Mouse (Mus musculus) heart, embryonic 12.5 days (tissue): Measurements from ENCODE around the gene Zfp27. TPM values are rescaled to one million over a fixed set of nuclear protein-coding genes. Genes with fewer than 3 reads are reported as not detected.

Experiments used
- ATAC-seq: fragments of 200-750 bp; cut with Nextera tagmentation; 2 replicates; pipeline ENCODE4 v1.8.0; 2017; ENCODE audit warnings: moderate TSS enrichment, moderate library complexity; ENCODE audit not compliant: insufficient number of reproducible peaks, low FRiP score
- H3K27ac ChIP-seq: fragments of 300-500 bp; sonication (generic); 2 replicates; pipeline ENCODE4 v1.5.1; 2016; ENCODE audit warnings: mild to moderate bottlenecking, moderate library complexity; ENCODE audit not compliant: poor library complexity, severe bottlenecking
- H3K27me3 ChIP-seq: fragments of 300-500 bp; sonication (generic); replicated peaks from 2 replicates; pipeline ENCODE4 v1.6.1; 2016; ENCODE audit warnings: mild to moderate bottlenecking, moderate library complexity
- H3K36me3 ChIP-seq: fragments of 300-500 bp; sonication (generic); 2 replicates; pipeline ENCODE4 v1.6.1; 2016; ENCODE audit warnings: mild to moderate bottlenecking, moderate library complexity
- H3K4me1 ChIP-seq: fragments of 300-500 bp; sonication (generic); replicated peaks from 2 replicates; pipeline ENCODE4 v1.6.1; 2016; ENCODE audit warnings: mild to moderate bottlenecking
- H3K4me2 ChIP-seq: fragments of 300-500 bp; sonication (generic); 2 replicates; pipeline ENCODE4 v1.6.1; 2016; ENCODE audit warnings: mild to moderate bottlenecking, moderate library complexity
- H3K4me3 ChIP-seq: fragments of 300-500 bp; sonication (generic); 2 replicates; pipeline ENCODE4 v1.5.1; 2016; ENCODE audit warnings: mild to moderate bottlenecking
- H3K9ac ChIP-seq: fragments of 300-500 bp; sonication (generic); 2 replicates; pipeline ENCODE4 v1.6.1; 2016; ENCODE audit warnings: mild to moderate bottlenecking, moderate library complexity
- H3K9me3 ChIP-seq: fragments of 300-500 bp; sonication (generic); replicated peaks from 2 replicates; pipeline ENCODE4 v1.6.1; 2016; ENCODE audit warnings: mild to moderate bottlenecking, moderate library complexity
- WGBS: fragments of 180-500 bp; shearing (Covaris S2); methylation state at CpG from one replicate; pipeline ENCODE4 v1.1.7; 2016; 5-methylcytosine and 5-hydroxymethylcytosine counted together
- polyA plus RNA-seq: library from polyadenylated mRNA; unstranded; fragments of >200 nt; fragmentation: Nextera tagmentation; extraction: Ambion mirVana; gene quantifications from 2 replicates; pipeline ENCODE4 v1.2.1, GENCODE M21; 2016

Gene Zfp27
- polyA plus RNA-seq, 1 experiment from 2014 or later = 9.1 TPM

GRCm38 (mm10) chr7:29921439-29922093, 15.2 kb upstream of the Zfp27 start:
- 55% methylated on average over 6 of the region's 6 CpGs for WGBS
- no peak for ATAC-seq

GRCm38 (mm10) chr7:29918062-29918453, 11.7 kb upstream of the Zfp27 start:
- 81% methylated on average over 4 of the region's 4 CpGs for WGBS
- no peaks in the 10 kb centered on the region for H3K27me3 ChIP-seq
- peaks cover 6% of the 10 kb centered on the region for H3K9me3 ChIP-seq
- H3K4me3 ChIP-seq = no peak overlapping the region
- peak overlapping the region; percentile 81 for H3K27ac ChIP-seq
- H3K36me3 ChIP-seq = peaks cover 33% of the 10 kb centered on the region
- H3K4me2 ChIP-seq = peak overlapping the region; percentile 22
- H3K4me1 ChIP-seq = peaks cover 9% of the 10 kb centered on the region
- ATAC-seq = no peak
- H3K9ac ChIP-seq = 0 out of 2 replicates have a peak overlapping the region, but pooled peaks have one; percentile 27

More at GRCm38 (mm10) chr7:29921439-29922093, 15.2 kb upstream of the Zfp27 start:
- Histone ChIP-seq H3K27me3 (no peaks in the 10 kb centered on the region), H3K4me2 (no peak overlapping the region), H3K9ac (no peak overlapping the region), H3K9me3 (peaks cover 4% of the 10 kb centered on the region; the same call in 1 of the 2 replicates), H3K4me1 (peaks cover 9% of the 10 kb centered on the region), H3K4me3 (no peak overlapping the region), H3K27ac (no peak overlapping the region), H3K36me3 (0 out of 2 replicates have a peak, but pooled peaks cover 2% of the 10 kb centered on the region)

DNA sequence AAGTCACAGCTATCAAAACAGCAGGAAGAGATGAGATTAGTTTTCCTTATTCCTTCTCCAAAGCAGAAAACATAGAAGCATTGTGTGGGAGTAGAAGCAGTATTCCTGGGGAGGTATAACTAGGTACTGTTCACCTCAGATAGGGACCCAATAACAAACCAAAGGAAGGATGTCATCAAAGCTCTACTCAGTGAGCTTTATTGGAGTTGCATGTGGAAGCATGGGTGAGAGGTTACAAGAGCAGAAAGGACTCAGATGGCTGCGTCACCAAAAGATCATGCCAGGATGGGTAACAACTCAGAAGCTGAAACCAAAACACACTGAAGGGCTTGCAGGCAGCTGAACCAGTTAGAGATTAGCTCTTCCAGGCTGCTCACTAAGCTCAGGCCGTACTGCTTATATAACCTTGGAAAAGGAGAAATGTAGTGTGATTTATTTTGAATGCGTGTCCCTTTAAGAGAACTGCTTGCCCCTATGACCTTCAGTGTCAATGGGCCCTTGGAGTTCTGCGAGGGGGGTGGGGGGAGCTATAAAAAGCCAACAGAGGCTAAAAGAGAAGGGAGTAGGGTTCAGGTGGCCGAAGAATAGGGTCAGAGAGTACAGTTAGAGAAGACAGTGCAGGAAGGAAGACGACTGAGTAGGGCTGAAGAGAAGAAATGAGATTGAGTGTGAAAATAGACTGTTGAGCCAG, 11.1 kb upstream of the Zfp27 start:
- Histone ChIP-seq H3K4me3 (no peak overlapping the region), H3K4me1 (peaks cover 9% of the 10 kb centered on the region), H3K9ac (0 out of 2 replicates have a peak overlapping the region, but pooled peaks have one; percentile 27), H3K27me3 (no peaks in the 10 kb centered on the region), H3K9me3 (peaks cover 6% of the 10 kb centered on the region), H3K4me2 (peak overlapping the region; percentile 22), H3K27ac (peak overlapping the region; percentile 81), H3K36me3 (peaks cover 37% of the 10 kb centered on the region)
- 36% methylated on average over 6 of the region's 6 CpGs for WGBS
- no peak for ATAC-seq

GRCm38 (mm10) chr7:29912172-29912571, 5.8 kb upstream of the Zfp27 start:
- no peak for ATAC-seq
- Histone ChIP-seq H3K4me3 (no peak overlapping the region), H3K36me3 (peaks cover 55% of the 10 kb centered on the region), H3K4me1 (peaks cover 9% of the 10 kb centered on the region), H3K4me2 (no peak overlapping the region), H3K27ac (no peak overlapping the region), H3K9ac (no peak overlapping the region), H3K27me3 (no peaks in the 10 kb centered on the region), H3K9me3 (peaks cover 6% of the 10 kb centered on the region)
- WGBS = 86% methylated on average over 13 of the region's 13 CpGs

GRCm38 (mm10) chr7:29910252-29910651, 3.9 kb upstream of the Zfp27 start:
- 74% methylated on average over 2 of the region's 2 CpGs for WGBS
- no peak overlapping the region for H3K27ac ChIP-seq
- peaks cover 4% of the 10 kb centered on the region for H3K9me3 ChIP-seq
- H3K27me3 ChIP-seq = no peaks in the 10 kb centered on the region
- H3K4me3 ChIP-seq = no peak overlapping the region
- peaks cover 9% of the 10 kb centered on the region for H3K4me1 ChIP-seq
- H3K4me2 ChIP-seq = no peak overlapping the region
- no peak overlapping the region for H3K9ac ChIP-seq
- ATAC-seq = no peak
- H3K36me3 ChIP-seq = peaks cover 44% of the 10 kb centered on the region

- peak within 1 kb of the TSS; percentile 98 for H3K27ac ChIP-seq
- peak within 1 kb of the TSS; percentile 80 for H3K9ac ChIP-seq
- peaks cover 9% of the 10 kb centered on the region for H3K4me1 ChIP-seq
- H3K9me3 ChIP-seq = no peaks in the 10 kb centered on the region
- no peaks in the 10 kb centered on the region for H3K27me3 ChIP-seq
- peak within 1 kb of the TSS; percentile 77 for H3K4me2 ChIP-seq
- H3K4me3 ChIP-seq = peak within 1 kb of the TSS; percentile 67
- ATAC-seq = peak; percentile 82
- H3K36me3 ChIP-seq = peaks cover 30% of the 10 kb centered on the region
- under 1% methylated on average over 33 of the region's 33 CpGs for WGBS
Observed at GRCm38 (mm10) chr7:29908130-29908950, 2.0 kb upstream of the Zfp27 start, which contains the start of gene Zfp383. Gene Zfp383, plus strand, starts transcription at chr7:29908223.

DNA sequence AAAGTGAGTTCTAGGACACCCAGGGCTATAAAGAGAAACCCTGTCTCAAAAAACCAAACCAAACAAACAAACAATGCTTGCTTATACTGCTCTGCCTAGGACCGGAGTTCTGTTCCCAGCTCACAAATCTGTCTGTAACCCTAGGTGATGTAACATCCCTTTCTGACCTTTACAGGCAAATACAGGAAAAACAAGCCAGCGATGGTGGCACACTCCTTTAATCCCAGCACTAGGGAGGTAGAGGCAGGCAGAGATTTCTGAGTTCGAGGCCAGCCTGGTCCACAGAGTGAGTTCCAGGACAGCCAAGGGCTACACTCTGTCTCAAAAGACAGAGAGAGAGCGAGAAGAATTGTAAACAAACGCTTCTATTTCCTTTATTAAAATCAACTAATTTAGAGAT, 834 bp upstream of the Zfp27 start:
- Histone ChIP-seq H3K9me3 (no peaks in the 10 kb centered on the region), H3K4me1 (peaks cover 9% of the 10 kb centered on the region), H3K4me3 (no peak overlapping the region), H3K27ac (peak overlapping the region; percentile 98; the same call in 1 of the 2 replicates), H3K9ac (no peak overlapping the region), H3K36me3 (peaks cover 27% of the 10 kb centered on the region), H3K27me3 (no peaks in the 10 kb centered on the region), H3K4me2 (peak overlapping the region; percentile 77; the same call in 1 of the 2 replicates)
- WGBS = 83% methylated on average over 5 of the region's 5 CpGs
- ATAC-seq = no peak

- peak overlapping the region; percentile 42; the same call in 1 of the 2 replicates for H3K9ac ChIP-seq
- H3K36me3 ChIP-seq = peaks cover 24% of the 10 kb centered on the region
- 26% methylated on average over 8 of the region's 8 CpGs for whole genome bisulfite sequencing
- H3K4me1 ChIP-seq = peaks cover 9% of the 10 kb centered on the region
- ATAC-seq = no peak
- peak overlapping the region; percentile 73 for H3K4me3 ChIP-seq
- peak overlapping the region; percentile 98 for H3K27ac ChIP-seq
- H3K27me3 ChIP-seq = no peaks in the 10 kb centered on the region
- H3K4me2 ChIP-seq = peak overlapping the region; percentile 77
- no peaks in the 10 kb centered on the region for H3K9me3 ChIP-seq
Observed at GRCm38 (mm10) chr7:29906682-29907058, 298 bp upstream of the Zfp27 start.

DNA sequence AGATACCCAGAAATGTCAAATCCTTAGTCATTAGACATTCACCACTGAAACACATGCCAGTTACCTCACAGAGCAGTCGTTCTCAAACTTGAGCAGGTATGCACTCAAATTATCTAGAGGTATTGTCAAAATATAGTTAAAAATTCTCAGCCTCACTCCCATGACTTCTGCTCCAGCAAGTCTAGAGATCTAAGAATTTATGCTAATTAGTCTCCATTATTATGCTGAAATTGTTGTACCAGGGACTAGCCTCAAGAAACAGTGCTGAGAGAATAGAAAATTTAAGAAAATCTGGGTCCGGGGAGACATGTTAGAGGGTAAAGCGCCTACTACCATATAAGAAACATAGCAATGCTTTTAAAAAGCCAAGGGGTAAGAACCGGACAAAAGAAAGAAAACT, 2.3 kb downstream of the Zfp27 start:
- 87% methylated on average over 4 of the region's 4 CpGs for WGBS
- H3K4me1 ChIP-seq = no peaks in the 10 kb centered on the region; the same call in 1 of the 2 replicates
- H3K4me3 ChIP-seq = no peak overlapping the region
- ATAC-seq = no peak
- no peak overlapping the region for H3K27ac ChIP-seq
- no peak overlapping the region for H3K4me2 ChIP-seq
- no peaks in the 10 kb centered on the region for H3K27me3 ChIP-seq
- H3K9ac ChIP-seq = no peak overlapping the region
- peaks cover 40% of the 10 kb centered on the region for H3K36me3 ChIP-seq
- H3K9me3 ChIP-seq = no peaks in the 10 kb centered on the region

- H3K27ac ChIP-seq = no peak overlapping the region
- no peaks in the 10 kb centered on the region for H3K27me3 ChIP-seq
- WGBS = 92% methylated on average over 4 of the region's 4 CpGs
- H3K4me3 ChIP-seq = no peak overlapping the region
- no peak overlapping the region for H3K9ac ChIP-seq
- H3K36me3 ChIP-seq = peaks cover 91% of the 10 kb centered on the region
- peaks cover 31% of the 10 kb centered on the region for H3K9me3 ChIP-seq
- H3K4me2 ChIP-seq = no peak overlapping the region
- ATAC-seq = no peak
- no peaks in the 10 kb centered on the region for H3K4me1 ChIP-seq
Observed at GRCm38 (mm10) chr7:29898351-29898750, 8.0 kb downstream of the Zfp27 start.

DNA sequence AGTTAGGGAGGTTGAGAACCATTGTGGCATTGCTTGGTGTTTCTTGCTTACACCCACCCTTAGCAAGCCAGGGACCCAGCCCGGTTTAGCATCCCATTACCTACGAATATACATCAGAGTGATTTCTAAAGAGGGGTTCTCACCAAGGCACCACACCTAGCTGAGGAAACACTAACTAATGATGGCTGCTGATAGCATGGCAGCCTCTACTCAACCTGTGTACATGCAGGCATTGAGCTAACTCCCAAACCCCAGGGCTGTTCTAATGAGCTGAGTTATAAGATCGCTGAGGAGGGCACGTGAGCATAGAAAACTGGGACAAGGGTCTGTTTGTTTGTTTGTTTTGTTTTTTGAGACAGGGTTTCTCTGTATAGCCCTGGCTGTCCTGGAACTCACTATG, 13.6 kb downstream of the Zfp27 start:
- H3K27me3 ChIP-seq = no peaks in the 10 kb centered on the region
- no peak overlapping the region for H3K9ac ChIP-seq
- WGBS = 92% methylated on average over 4 of the region's 4 CpGs
- peaks cover 74% of the 10 kb centered on the region for H3K36me3 ChIP-seq
- no peak for ATAC-seq
- H3K4me1 ChIP-seq = no peaks in the 10 kb centered on the region
- H3K4me2 ChIP-seq = no peak overlapping the region
- H3K27ac ChIP-seq = no peak overlapping the region
- H3K9me3 ChIP-seq = peaks cover 60% of the 10 kb centered on the region
- no peak overlapping the region for H3K4me3 ChIP-seq
